Mouse (Mus musculus) lung, postnatal 0 days (tissue): Measurements from ENCODE around the gene Gpx7. TPM values are rescaled to one million over a fixed set of nuclear protein-coding genes. Genes with fewer than 3 reads are reported as not detected.

Experiments
- ATAC-seq: fragments of 200-750 bp; cut with Nextera tagmentation; 2 replicates; pipeline ENCODE4 v1.8.0; 2017; ENCODE audit warnings: moderate library complexity
- DNase-seq: peaks from one replicate; pipeline ENCODE4 v3.0.0-alpha.2; 2016; ENCODE audit warnings: low spot score
- H3K27ac ChIP-seq: fragments of 300-500 bp; sonication (generic); 2 replicates; pipeline ENCODE4 v1.5.1; 2014; ENCODE audit warnings: antibody characterized with exemption, mild to moderate bottlenecking, low read length, mixed read lengths
- H3K27me3 ChIP-seq: fragments of 300-500 bp; sonication (generic); replicated peaks from 2 replicates; pipeline ENCODE4 v1.6.1; 2014; ENCODE audit warnings: low read length, mixed read lengths; ENCODE audit not compliant: insufficient read depth
- H3K36me3 ChIP-seq: fragments of 300-500 bp; sonication (generic); 2 replicates; pipeline ENCODE4 v1.6.1; 2014; ENCODE audit warnings: low read length, mixed read lengths; ENCODE audit not compliant: insufficient read depth
- H3K4me1 ChIP-seq: fragments of 300-500 bp; sonication (generic); 2 replicates; pipeline ENCODE4 v1.6.1; 2014; ENCODE audit warnings: antibody characterized with exemption, low read depth, low read length, mixed read lengths; ENCODE audit not compliant: insufficient read depth
- H3K4me2 ChIP-seq: fragments of 300-500 bp; sonication (generic); replicated peaks from 2 replicates; pipeline ENCODE4 v1.6.1; 2014; ENCODE audit warnings: low read depth, mild to moderate bottlenecking, low read length, moderate library complexity, mixed read lengths
- H3K4me3 ChIP-seq: fragments of 300-500 bp; sonication (generic); 2 replicates; pipeline ENCODE4 v1.5.1; 2014; ENCODE audit warnings: low read depth, low read length
- H3K9ac ChIP-seq: fragments of 300-500 bp; sonication (generic); replicated peaks from 2 replicates; pipeline ENCODE4 v1.6.1; 2014; ENCODE audit warnings: low read depth, mild to moderate bottlenecking
- H3K9me3 ChIP-seq: fragments of 300-500 bp; sonication (generic); 2 replicates; pipeline ENCODE4 v1.6.1; 2016; ENCODE audit warnings: low read length, mixed read lengths
- CTCF ChIP-seq: IDR thresholded peaks from 2 replicates; pipeline ENCODE4 v1.5.1; 2016; ENCODE audit warnings: antibody characterized with exemption, mild to moderate bottlenecking
- EP300 ChIP-seq: IDR thresholded peaks from 2 replicates; pipeline ENCODE4 v1.6.1; 2016; ENCODE audit warnings: antibody characterized with exemption, mild to moderate bottlenecking, control low read depth
- WGBS: fragments of 180-500 bp; shearing (Covaris S2); extraction: QIAGEN DNeasy Blood & Tissue Kit; methylation state at CpG from one replicate; pipeline ENCODE4 v1.1.7; 2014; 5-methylcytosine and 5-hydroxymethylcytosine counted together
- polyA plus RNA-seq: library from polyadenylated mRNA; unstranded; fragments of >200 nt; fragmentation: Nextera tagmentation; extraction: Ambion mirVana; gene quantifications from 2 replicates; pipeline ENCODE4 v1.2.1, GENCODE M21; 2015

The Gpx7 gene
- polyA plus RNA-seq, 1 experiment from 2014 or later, result 68.5 TPM

DNA sequence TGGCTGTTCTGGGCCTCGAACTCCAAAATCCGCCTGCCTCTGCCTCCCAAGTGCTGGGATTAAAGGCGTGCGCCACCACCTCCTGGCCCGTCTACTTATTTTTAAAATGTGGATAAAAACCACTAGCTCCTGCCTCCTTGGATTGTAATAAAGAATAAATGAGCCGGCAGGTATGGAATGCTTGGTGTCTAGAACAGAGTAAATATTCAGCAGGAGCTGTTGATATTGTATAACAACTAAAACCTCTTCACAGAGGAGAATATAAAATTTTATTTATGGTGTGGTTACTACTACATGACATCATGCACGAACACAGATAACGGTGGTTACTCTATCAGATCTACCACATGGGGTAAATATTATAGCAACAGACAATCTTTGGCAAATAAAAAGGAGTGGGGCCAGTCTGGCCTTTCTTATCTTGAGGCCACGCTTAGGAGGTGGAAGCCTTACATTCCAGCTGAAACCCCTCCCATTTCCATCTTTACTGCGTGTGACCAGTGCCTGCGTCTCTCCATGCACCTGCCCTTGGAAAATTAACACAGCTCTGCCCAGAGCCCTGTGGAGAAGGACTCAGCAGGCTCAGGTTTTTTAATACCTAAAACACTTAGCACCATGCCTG is 21.1 kb upstream of the Gpx7 start:
- H3K27ac ChIP-seq, result no peak overlapping the region

DNA sequence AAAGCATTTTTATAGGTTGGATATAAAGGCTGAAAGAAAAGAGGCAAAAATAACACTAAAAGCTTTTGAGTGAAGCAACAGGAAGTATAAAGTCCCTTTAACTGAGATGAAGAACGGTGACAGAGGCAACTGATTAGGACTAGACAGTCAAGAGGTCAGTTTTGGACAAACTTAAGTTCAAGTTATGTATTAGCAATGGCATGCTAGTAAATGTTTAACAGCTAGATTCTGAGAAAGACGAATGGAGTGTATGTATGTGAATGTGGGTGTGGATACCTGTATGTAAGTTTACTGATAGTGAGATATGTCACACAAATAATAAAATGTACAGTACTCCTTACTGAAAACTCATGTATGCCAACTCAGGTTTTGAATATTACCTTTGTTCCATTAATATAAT is 17.8 kb upstream of the Gpx7 start:
- DNase-seq (no peak), ATAC-seq (no peak)
- Histone ChIP-seq H3K36me3 (no peaks in the 10 kb centered on the region), H3K4me3 (no peak overlapping the region), H3K27ac (no peak overlapping the region), H3K27me3 (no peaks in the 10 kb centered on the region), H3K9ac (no peak overlapping the region), H3K4me2 (no peak overlapping the region), H3K4me1 (no peaks in the 10 kb centered on the region), H3K9me3 (no peaks in the 10 kb centered on the region)
- 35% methylated on average over 2 of the region's 2 CpGs for WGBS
- no peak for TF ChIP-seq CTCF
- TF ChIP-seq EP300, result no peak

More for the DNA sequence above, 21.1 kb upstream of the Gpx7 start:
- no peak for TF ChIP-seq CTCF
- TF ChIP-seq EP300, result peak; percentile 22; the same call in 1 of the 2 replicates
- H3K36me3 ChIP-seq, result no peaks in the 10 kb centered on the region
- H3K9ac ChIP-seq, result no peak overlapping the region
- no peaks in the 10 kb centered on the region for H3K4me1 ChIP-seq
- no peak overlapping the region for H3K4me3 ChIP-seq
- H3K4me2 ChIP-seq, result no peak overlapping the region
- WGBS, result 34% methylated on average over 11 of the region's 11 CpGs
- DNase-seq, result peak; percentile 44
- peak; percentile 91 for ATAC-seq
- H3K9me3 ChIP-seq, result no peaks in the 10 kb centered on the region
- H3K27me3 ChIP-seq, result no peaks in the 10 kb centered on the region

DNA sequence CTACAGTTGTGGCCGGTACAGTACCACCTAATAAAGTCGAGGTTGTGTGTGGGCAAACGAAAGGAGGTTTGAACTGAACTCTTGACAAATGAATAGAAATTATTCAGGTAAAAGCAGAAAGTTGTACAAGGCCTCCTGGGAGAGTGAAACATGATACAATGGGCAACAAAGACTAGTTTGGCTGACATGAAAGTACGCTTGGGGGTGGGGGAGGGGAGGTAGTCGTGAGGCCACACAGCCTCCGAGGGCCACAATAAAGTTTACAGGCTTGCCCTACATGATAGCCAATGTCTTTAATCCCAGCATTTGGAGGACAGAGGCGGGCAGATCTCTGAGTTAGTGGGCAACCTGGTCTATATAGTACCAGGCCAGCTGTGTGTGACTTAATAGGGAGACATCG is 860 bp upstream of the Gpx7 start:
- Histone ChIP-seq H3K4me2 (no peak overlapping the region; the same call in 1 of the 2 replicates), H3K4me1 (peaks cover 3% of the 10 kb centered on the region; the same call in 1 of the 2 replicates), H3K9me3 (no peaks in the 10 kb centered on the region), H3K4me3 (no peak overlapping the region), H3K27me3 (no peaks in the 10 kb centered on the region), H3K36me3 (no peaks in the 10 kb centered on the region), H3K9ac (no peak overlapping the region), H3K27ac (no peak overlapping the region)
- TF ChIP-seq CTCF, result no peak
- TF ChIP-seq EP300, result no peak
- DNase-seq (no peak), ATAC-seq (no peak)
- WGBS, result 50% methylated on average over 8 of the region's 8 CpGs

DNA sequence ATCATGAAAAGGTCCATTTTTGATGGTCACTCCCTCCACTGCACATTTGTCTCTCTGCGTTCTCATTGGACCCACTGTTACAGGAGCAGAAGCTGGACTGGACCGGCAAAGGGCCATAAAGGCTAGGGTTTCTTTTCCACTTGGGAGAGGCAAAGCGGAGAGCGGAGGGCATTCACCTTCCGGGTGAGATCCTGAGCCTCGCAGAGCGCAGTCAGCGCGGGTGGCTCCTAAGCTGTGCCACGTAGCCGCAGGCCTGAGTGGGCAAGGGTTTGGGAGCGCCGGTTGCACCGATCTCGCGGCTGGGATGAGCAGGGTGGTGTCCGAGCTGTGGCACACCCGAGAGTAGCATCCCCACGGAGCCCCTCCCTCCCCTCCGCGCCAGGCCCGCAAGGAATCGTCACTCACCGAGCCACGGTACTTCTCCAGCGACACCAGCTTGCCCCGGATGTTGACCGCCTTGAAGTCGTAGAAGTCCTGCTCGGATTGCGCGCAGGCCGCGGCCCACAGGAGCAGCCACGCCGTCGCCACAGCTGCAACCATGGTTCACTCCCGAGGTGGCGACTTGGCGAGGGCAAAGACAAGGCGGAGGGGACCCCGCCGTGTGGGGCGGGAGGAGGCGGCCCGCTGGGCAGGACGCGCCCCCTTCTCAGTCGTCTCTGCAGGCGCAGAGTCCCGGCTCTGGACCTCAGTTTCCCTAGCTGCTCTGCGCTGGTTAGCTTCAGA is 462 bp downstream of the Gpx7 start:
- H3K9me3 ChIP-seq, result no peaks in the 10 kb centered on the region
- peak overlapping the region; percentile 90 for H3K27ac ChIP-seq
- peak overlapping the region; percentile 80 for H3K4me2 ChIP-seq
- H3K36me3 ChIP-seq, result no peaks in the 10 kb centered on the region
- H3K4me3 ChIP-seq, result peak overlapping the region; percentile 49
- peak overlapping the region; percentile 73 for H3K9ac ChIP-seq
- H3K27me3 ChIP-seq, result no peaks in the 10 kb centered on the region
- DNase-seq (peak; percentile 79), ATAC-seq (peak; percentile 85)
- 2% methylated on average over 46 of the region's 52 CpGs for WGBS
- peaks cover 3% of the 10 kb centered on the region; the same call in 1 of the 2 replicates for H3K4me1 ChIP-seq
- no peak for TF ChIP-seq EP300
- no peak for TF ChIP-seq CTCF

DNA sequence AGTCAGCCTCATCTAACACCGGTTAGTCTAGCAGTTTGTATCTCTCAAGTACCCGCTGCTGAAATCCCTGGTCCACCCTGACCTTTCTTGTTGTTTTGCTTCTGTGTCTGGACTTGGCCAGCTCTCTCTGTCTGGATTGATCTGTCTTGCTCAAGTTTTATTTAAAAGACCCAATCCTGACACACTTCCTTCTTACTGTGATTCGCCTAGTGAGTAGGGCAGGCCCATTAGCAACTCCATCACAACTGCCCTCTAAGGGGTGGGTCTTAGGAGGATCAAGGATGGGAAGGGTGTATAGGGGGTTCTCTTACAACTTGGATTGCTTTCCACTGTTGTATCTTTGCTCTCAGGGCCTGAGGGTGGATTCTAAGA is 1.0 kb downstream of the Gpx7 start:
- TF ChIP-seq EP300 (no peak), CTCF (no peak)
- peak; percentile 89 for ATAC-seq
- peak overlapping the region; percentile 90 for H3K27ac ChIP-seq
- WGBS, result 53% methylated on average over 3 of the region's 3 CpGs
- H3K9me3 ChIP-seq, result no peaks in the 10 kb centered on the region
- DNase-seq, result peak; percentile 89
- no peaks in the 10 kb centered on the region for H3K27me3 ChIP-seq
- peak overlapping the region; percentile 80 for H3K4me2 ChIP-seq
- no peaks in the 10 kb centered on the region for H3K36me3 ChIP-seq
- H3K4me3 ChIP-seq, result peak overlapping the region; percentile 49
- peaks cover 3% of the 10 kb centered on the region; the same call in 1 of the 2 replicates for H3K4me1 ChIP-seq
- peak overlapping the region; percentile 73; the same call in 1 of the 2 replicates for H3K9ac ChIP-seq

DNA sequence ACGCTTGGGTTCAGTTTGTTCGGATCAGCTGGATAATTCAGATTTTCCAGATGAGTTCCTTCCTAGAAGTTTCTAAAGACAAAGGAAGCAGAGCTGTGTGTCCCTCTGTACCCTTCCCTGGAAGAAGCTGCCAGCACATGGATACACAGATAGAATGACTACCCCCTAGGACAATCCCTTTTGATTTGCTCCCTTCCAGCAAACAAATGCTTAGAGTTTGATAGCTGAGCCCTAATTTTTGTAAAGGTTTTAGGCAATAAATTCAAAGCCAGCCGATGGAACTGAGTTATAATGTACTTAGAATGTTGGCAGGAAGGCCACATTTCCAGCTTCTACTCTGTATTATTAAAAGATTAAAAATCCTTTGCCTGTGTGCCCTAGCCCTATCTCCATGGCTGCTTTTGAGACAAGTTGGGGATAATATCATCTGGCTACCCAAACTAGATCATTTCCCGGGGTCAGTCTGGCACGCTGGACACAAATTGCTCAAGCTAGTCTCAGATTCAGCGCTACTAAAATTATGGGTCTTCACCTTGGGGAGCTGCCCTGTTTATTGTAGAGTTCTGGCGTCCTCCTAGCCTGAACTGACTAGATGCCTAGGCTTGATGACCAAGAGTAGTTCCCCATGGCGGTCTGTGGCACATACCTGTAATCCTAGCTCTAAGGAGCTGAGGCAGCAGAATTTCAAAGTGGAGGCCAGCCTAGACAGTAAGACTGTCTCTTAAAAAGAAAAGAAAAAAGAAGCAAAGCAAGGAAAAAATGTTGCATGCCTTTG is 2.7 kb downstream of the Gpx7 start:
- Histone ChIP-seq H3K4me3 (no peak overlapping the region), H3K27me3 (no peaks in the 10 kb centered on the region), H3K9me3 (no peaks in the 10 kb centered on the region), H3K4me1 (peaks cover 3% of the 10 kb centered on the region; the same call in 1 of the 2 replicates), H3K36me3 (peaks cover 5% of the 10 kb centered on the region; the same call in 1 of the 2 replicates), H3K27ac (no peak overlapping the region), H3K4me2 (no peak overlapping the region), H3K9ac (no peak overlapping the region)
- WGBS, result 87% methylated on average over 8 of the region's 8 CpGs
- DNase-seq, result no peak
- ATAC-seq, result no peak
- TF ChIP-seq EP300 (no peak), CTCF (no peak)
